Mouse (Mus musculus): ENCODE results near the gene Hist1h4b. TPM values are rescaled to one million over a fixed set of nuclear protein-coding genes. Genes with fewer than 3 reads are reported as not detected.
A peak's percentile ranks its signal among the peaks of the same experiment; 100 is the strongest.
"Not testable (repeated sequence)": the region's sequence is repeated elsewhere in the genome, so short reads cannot be mapped to it uniquely, and the experiment has no call there.

The Hist1h4b gene
- polyA plus RNA-seq, 1 experiment, result 17.4 TPM

DNA sequence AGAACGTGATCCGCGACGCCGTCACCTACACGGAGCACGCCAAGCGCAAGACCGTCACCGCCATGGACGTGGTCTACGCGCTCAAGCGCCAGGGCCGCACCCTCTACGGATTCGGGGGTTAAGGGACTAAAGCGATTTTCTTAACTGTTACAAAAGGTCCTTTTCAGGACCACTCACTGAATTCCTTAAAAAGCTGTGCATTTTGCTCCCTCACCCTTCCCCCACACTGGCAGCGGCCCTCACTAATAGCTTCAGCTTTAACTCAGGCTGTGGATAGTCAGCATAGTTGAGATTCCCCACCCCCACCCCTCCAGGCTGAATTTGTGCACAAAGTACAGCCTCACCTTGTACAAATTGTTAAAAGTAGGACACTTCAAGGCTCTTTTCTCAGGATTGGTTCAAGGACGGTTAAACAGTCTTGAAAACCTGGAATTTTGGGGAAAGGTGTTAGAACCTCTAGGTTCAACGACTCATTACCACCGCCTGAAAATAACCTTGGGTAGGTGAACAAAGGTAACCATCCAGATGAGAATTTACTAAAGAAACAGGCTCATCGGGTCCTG, 479 bp downstream of the Hist1h4b start:
- TF ChIP-seq GATA1 (IDR thresholded peaks at IDR 0.05; ENCODE audit: borderline replicate concordance, low read length) (no peak), FLI1 (IDR thresholded peaks at IDR 0.05; ENCODE audit: low read length) (no peak)
- H3K36me3 ChIP-seq (replicated peaks; ENCODE audit: low read length), result no peaks in the 10 kb centered on the region
- H3K9me3 ChIP-seq, result no peaks in the 10 kb centered on the region
- H3K27me3 ChIP-seq (replicated peaks), result no peaks in the 10 kb centered on the region
- peak overlapping the region; percentile 85 for H3K4me3 ChIP-seq (replicated peaks)
- H3K4me1 ChIP-seq, result peaks cover 56% of the 10 kb centered on the region

DNA sequence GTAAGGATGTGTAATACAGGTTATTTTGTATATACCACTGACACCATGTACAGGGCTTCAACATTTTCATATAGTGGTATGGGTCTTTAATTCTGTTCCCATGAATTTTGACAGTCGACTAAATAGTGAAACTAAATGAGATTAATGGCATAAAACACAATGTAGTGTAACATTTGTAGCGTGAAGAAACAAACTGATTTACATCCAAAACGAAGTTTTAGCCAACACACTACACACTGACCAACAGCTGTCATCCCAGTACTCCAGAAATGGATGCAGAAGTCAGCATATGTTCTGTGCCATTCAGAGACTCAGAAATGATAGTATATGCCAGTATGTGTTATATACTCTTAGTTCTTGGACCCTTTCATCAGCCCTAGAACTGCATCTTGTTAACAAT, 1.1 kb downstream of the Hist1h4b start:
- peak overlapping the region; percentile 85 for H3K4me3 ChIP-seq (replicated peaks)
- H3K36me3 ChIP-seq (replicated peaks; ENCODE audit: low read length), result no peaks in the 10 kb centered on the region
- TF ChIP-seq GATA1 (IDR thresholded peaks at IDR 0.05; ENCODE audit: borderline replicate concordance, low read length) (no peak), FLI1 (IDR thresholded peaks at IDR 0.05; ENCODE audit: low read length) (no peak)
- no peaks in the 10 kb centered on the region for H3K9me3 ChIP-seq
- no peaks in the 10 kb centered on the region for H3K27me3 ChIP-seq (replicated peaks)
- H3K4me1 ChIP-seq, result peaks cover 59% of the 10 kb centered on the region

DNA sequence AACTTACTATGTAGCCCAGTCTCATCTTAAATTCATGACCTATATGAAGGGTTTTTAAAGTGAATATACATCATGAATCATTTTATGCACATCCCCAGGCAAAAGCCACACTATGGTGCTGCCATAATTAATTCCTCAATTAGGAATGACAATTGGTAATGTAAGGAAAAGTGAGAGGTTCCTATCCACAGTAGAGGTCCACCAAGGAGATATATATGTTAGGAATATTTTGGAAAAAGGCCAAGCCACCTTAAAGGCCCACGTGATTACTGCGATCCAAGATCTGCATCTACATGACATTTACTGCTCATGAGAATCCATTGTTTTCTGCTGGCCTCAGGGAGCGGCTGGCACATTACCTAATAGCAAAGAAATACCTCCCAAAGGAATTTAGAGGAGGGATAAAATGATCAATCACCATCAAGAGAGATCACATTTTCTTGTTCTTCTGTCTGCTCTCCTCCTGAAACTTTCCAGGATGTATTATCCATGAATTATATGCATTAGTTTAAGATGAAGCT, 2.5 kb downstream of the Hist1h4b start:
- no peak for TF ChIP-seq FLI1 (IDR thresholded peaks at IDR 0.05; ENCODE audit: low read length)
- no peak for TF ChIP-seq GATA1 (IDR thresholded peaks at IDR 0.05; ENCODE audit: borderline replicate concordance, low read length)
- H3K27me3 ChIP-seq (replicated peaks), result no peaks in the 10 kb centered on the region
- H3K4me1 ChIP-seq, result peaks cover 64% of the 10 kb centered on the region
- H3K9me3 ChIP-seq, result no peaks in the 10 kb centered on the region
- no peak overlapping the region for H3K4me3 ChIP-seq (replicated peaks)
- H3K36me3 ChIP-seq (replicated peaks; ENCODE audit: low read length), result no peaks in the 10 kb centered on the region

GRCm38 (mm10) chr13:23759916-23760239, 3.1 kb downstream of the Hist1h4b start:
- Histone ChIP-seq H3K36me3 (replicated peaks; ENCODE audit: low read length) (no peaks in the 10 kb centered on the region), H3K4me3 (replicated peaks) (peak overlapping the region; percentile 86), H3K27me3 (replicated peaks) (no peaks in the 10 kb centered on the region), H3K4me1 (peaks cover 69% of the 10 kb centered on the region), H3K9me3 (no peaks in the 10 kb centered on the region)
- TF ChIP-seq GATA1 (IDR thresholded peaks at IDR 0.05; ENCODE audit: borderline replicate concordance, low read length), result no peak
- TF ChIP-seq FLI1 (IDR thresholded peaks at IDR 0.05; ENCODE audit: low read length), result no peak

DNA sequence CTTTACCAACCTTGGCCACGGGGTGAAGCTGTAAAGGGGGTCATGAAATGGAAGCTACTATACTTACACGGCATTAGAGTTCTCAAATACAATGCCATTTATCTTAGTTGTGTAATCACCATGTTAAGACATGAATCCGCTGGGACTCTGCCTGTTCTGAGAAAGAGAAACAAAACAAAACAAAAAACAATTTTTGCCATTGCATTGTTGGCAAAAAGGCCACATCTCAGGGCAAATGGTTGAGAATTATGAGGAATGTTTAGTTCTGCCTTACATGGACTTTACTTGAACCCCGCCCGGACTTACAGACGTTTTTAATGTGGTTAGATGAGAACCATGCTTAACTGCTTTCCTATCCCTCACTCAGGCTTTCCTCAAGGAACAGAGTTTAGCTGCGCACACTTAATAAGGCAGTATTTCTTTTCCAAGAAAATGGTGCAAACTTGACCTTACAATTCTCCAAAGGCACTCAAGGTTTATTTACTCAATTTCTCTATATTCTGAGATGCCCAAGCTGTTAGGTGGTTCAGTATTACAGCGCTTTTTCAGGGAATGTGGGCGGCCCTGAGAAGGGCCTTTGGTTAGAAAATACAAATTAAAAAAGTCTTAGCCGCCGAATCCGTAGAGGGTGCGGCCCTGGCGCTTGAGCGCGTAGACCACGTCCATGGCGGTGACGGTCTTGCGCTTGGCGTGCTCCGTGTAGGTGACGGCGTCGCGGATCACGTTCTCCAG, 3.6 kb downstream of the Hist1h4b start:
- no peaks in the 10 kb centered on the region for H3K9me3 ChIP-seq
- no peaks in the 10 kb centered on the region for H3K27me3 ChIP-seq (replicated peaks)
- no peaks in the 10 kb centered on the region for H3K36me3 ChIP-seq (replicated peaks; ENCODE audit: low read length)
- H3K4me1 ChIP-seq, result peaks cover 68% of the 10 kb centered on the region
- no peak for TF ChIP-seq GATA1 (IDR thresholded peaks at IDR 0.05; ENCODE audit: borderline replicate concordance, low read length)
- no peak for TF ChIP-seq FLI1 (IDR thresholded peaks at IDR 0.05; ENCODE audit: low read length)
- peak overlapping the region; percentile 86 for H3K4me3 ChIP-seq (replicated peaks)

GRCm38 (mm10) chr13:23760972-23761864, 4.4 kb downstream of the Hist1h4b start, which contains the start of gene Hist1h4a:
Gene Hist1h4a (minus strand): TSS chr13:23761230.
- no peaks in the 10 kb centered on the region for H3K9me3 ChIP-seq
- no peaks in the 10 kb centered on the region for H3K36me3 ChIP-seq (replicated peaks; ENCODE audit: low read length)
- peak within 1 kb of the TSS; percentile 92 for H3K4me3 ChIP-seq (replicated peaks)
- H3K27me3 ChIP-seq (replicated peaks), result no peaks in the 10 kb centered on the region
- peaks cover 62% of the 10 kb centered on the region for H3K4me1 ChIP-seq
- no peak for TF ChIP-seq GATA1 (IDR thresholded peaks at IDR 0.05; ENCODE audit: borderline replicate concordance, low read length)
- TF ChIP-seq FLI1 (IDR thresholded peaks at IDR 0.05; ENCODE audit: low read length), result peak; percentile 67; the same call in 1 of the 2 replicates

- H3K36me3 ChIP-seq (replicated peaks; ENCODE audit: low read length); H3K27me3 ChIP-seq (replicated peaks); H3K9me3 ChIP-seq: not testable (repeated sequence)
- Histone ChIP-seq H3K4me3 (replicated peaks) (peak within 1 kb of the TSS; percentile 92), H3K4me1 (peaks cover 67% of the 10 kb centered on the region)
- peak; percentile 11; the same call in 1 of the 3 replicates for TF ChIP-seq GATA1 (IDR thresholded peaks at IDR 0.05; ENCODE audit: borderline replicate concordance, low read length)
Measured at GRCm38 (mm10) chr13:23761871-23762821, 5.3 kb downstream of the Hist1h4b start, which contains the start of gene Hist1h3a. Gene Hist1h3a (minus strand): TSS chr13:23762386.

- H3K4me3 ChIP-seq (replicated peaks), result peak overlapping the region; percentile 89
- H3K27me3 ChIP-seq (replicated peaks), result no peaks in the 10 kb centered on the region
- no peak for TF ChIP-seq GATA1 (IDR thresholded peaks at IDR 0.05; ENCODE audit: borderline replicate concordance, low read length)
- TF ChIP-seq FLI1 (IDR thresholded peaks at IDR 0.05; ENCODE audit: low read length), result no peak
- no peaks in the 10 kb centered on the region for H3K9me3 ChIP-seq
- H3K36me3 ChIP-seq (replicated peaks; ENCODE audit: low read length), result no peaks in the 10 kb centered on the region
- H3K4me1 ChIP-seq, result peaks cover 63% of the 10 kb centered on the region
Measured at GRCm38 (mm10) chr13:23763242-23763585, 6.4 kb downstream of the Hist1h4b start.
